Mouse (Mus musculus): ENCODE measurements around the gene Etfdh. TPM values are rescaled to one million over a fixed set of nuclear protein-coding genes. Genes with fewer than 3 reads are reported as not detected.

Gene Etfdh
- 53.9 TPM for polyA plus RNA-seq (2017; shearing (Covaris generic))

DNA sequence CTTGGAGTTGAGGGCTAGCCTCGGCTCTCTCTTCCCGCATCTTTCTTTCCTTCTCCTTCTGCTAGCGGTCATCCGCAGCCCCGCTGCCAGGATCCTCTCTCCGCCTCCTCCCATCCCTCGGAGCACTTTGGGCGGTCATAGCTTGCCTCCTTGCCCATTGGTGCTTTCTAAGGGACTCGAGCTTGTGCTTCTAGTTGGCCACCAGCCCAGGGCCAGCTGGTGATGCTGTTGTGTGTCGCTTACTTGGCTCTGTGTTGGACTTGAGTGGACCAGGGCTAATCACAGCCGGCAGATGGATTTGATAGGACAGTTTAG lies at the start of gene Etfdh:
Etfdh (minus strand) TSS at position 85 of the 315 bp plus-strand sequence.

GRCm38 (mm10) chr3:79628561-79629415 lies 512 bp downstream of the Etfdh start, which contains the start of gene 4930579G24Rik:
4930579G24Rik (plus strand) TSS chr3:79629079.

DNA sequence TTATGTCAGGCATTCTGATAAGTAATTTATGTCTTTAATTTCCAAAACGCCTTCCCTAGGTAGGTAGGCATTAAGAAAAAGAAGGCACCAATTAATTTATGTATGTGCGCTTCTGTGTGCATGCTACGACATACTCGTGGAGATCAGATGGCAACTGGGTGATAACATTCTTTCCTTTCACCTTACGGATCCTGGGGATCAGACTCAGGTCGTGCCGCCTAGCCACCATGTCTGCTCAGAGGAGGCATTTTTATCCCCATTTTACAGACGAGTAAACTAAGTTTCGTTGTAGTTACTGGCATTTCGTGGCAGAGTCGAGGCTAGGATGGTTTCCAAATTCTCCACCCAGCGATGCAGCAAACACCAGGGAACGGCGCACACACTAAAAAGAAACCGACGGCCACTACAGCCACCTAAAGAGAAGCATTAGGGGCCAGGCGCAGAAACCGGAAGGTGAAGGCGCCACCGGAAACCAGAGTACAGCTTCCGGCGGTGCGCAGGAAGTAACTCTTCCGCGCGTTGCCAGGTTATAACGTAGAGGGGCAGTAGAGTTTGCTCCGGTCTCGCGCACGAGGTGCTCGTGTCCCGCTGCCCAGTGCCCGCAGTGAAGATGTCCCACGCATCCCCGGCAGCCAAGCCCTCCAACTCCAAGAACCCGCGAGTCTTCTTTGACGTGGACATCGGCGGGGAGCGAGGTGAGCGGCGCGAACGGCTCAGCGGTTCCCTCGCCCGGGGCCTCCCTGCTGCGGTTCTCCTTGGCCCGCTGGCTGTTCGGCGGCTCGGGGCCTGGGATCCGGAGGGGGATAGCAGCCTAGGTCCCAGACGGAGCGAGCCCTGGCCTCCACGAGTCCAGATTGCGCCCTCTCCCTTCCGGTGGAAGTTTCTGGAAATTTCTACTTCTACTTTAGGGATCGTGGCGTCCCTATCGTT lies 38.2 kb downstream of the Etfdh start, which contains the start of gene Ppid:
Ppid (plus strand) TSS at position 480 of the 930 bp plus-strand sequence.

DNA sequence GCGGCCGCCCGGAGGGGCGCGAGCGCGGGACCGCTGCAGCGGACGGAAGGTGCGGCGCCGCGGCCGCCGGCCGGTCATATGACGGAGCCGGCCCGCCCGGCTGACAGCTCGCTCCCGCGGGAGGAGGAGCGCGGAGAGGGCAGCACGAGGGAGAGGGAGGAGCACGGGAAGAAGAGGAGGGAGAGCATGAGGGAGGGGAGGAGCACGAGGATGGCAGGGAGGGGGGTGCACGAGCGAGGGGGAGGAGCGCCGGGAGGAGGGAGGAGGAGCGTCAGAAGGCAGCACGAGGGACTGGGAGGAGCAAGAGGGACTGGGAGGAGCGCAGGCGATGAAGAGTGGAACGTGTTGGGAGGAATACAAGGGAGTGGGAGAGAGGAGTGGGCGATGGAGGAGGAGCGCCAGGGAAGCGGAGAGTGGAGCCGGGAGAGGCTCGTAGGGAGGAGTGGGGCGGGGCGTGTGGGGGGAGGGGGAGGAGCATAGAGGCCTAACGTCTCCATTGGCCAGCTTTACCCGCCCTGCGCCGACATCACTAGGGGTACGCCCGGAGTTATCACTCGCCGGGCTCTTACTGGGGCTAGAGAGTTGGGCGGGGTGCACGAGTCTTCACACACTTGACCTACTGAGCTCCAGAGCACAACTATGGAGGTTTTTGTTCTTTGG lies 61.5 kb downstream of the Etfdh start, which contains the start of gene Fnip2:
Fnip2 (minus strand) TSS at position 94 of the 660 bp plus-strand sequence.

Other genes with a start within 250 kb of the Etfdh start
- gene Fnip2, start 61.7 kb downstream of the Etfdh start, polyA plus RNA-seq (2017; shearing (Covaris generic)) = 0.19 TPM
- 126 TPM for gene Ppid, start 38.2 kb downstream of the Etfdh start, polyA plus RNA-seq (2017; shearing (Covaris generic))
- 9.1 TPM for gene 4930579G24Rik, start 421 bp downstream of the Etfdh start, polyA plus RNA-seq (2017; shearing (Covaris generic))
- 0.09 TPM for gene Rxfp1, start 108.4 kb upstream of the Etfdh start, polyA plus RNA-seq (2017; shearing (Covaris generic))
- 1.4 TPM for gene Tmem144, start 223.3 kb upstream of the Etfdh start, polyA plus RNA-seq (2017; shearing (Covaris generic))